Mouse (Mus musculus) WW6 (cell line): ENCODE results near the gene Gstm7.

Experiments used
- DNase-seq: peaks from one replicate; pipeline ENCODE4 v3.0.0-alpha.2; 2013; ENCODE audit warnings: low read depth, low spot score

Gene Gstm7

DNA sequence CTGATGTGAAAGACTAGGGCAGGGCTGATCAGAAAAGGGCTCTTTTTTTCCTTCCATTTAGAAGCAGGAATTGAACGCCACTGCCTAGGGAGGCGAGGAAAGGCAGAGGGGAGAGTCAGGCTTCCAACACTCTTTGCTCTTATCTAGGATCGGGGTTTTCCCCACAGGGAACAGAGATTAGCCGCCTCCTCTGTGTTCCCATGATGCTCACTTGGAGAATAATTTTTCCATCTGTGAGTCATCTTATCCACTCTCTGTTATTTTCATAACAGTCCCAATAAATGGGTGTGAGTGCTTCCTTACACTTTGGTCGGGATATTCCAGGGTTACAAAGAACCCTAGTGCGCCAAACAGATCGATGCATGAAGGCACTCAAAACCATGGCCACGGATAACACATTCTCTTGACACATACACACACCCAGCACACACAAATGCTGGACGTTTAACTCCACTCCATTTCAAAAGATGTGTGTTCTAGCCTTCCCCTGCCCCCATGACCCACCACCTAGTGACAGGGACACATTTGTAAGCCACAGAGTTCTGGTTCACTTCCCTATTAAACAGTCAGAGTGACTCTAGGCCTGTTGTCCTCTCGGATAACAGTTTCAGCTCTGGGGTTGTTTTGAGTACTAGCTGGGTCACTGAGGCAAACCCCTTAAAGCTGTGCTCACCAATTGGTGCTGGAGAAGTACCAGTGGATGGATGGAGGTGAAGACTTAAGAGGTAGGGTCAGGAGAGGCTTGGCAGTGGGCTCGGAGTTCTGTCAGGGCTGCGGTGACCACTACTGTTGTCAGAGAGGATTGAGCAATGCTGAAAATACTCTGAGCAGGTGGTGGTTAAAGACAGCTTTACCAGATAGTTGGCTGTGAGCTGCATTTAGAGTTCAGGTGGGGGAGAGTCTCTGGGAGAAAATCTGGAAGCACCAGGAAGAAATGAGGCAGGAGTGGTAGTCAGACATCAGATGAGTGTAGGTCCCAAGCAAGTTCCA lies 53.6 kb downstream of the Gstm7 start:
- no peak for DNase-seq

GRCm38 (mm10) chr3:107877005-107877404 lies 54.6 kb downstream of the Gstm7 start, which contains the start of gene Eps8l3:
Gene Eps8l3, plus strand, starts transcription at chr3:107877229.
- DNase-seq = no peak
